Mouse (Mus musculus) layer of hippocampus, adult 9-10 months (tissue): ENCODE measurements at regions not wholly inside any gene's neighbourhood (a gene's known extent, or its start where the extent isn't known, plus 50 kb on each side); places are given as distances from the start of the nearest gene placed in this dataset.
A peak's percentile ranks its signal among the peaks of the same experiment; 100 is the strongest.

ENCODE experiments used
- DNase-seq: peaks from one replicate; pipeline ENCODE4 v3.0.0; 2022; ENCODE audit warnings: low spot score

DNA sequence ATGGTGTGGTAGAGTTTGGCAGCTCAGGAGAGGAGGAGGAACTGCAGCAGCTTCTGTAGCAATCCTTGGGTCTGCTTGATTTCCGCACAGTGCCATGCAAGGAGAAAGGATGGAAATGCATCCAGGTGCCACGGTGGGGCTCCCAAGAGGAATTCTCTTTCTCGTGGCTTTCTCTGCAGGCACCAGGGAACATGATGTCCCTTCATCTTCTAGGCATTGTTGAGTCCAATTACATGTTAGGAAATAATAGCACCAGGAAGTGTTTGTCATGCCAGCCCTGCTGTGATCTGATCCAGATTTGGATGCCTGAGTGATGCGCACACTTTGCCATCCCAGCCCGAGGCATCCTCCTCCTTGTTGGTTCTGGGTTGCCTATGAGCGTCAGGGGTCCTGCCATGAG is 72.6 kb upstream of the Agap1 start:
- DNase-seq: no peak

DNA sequence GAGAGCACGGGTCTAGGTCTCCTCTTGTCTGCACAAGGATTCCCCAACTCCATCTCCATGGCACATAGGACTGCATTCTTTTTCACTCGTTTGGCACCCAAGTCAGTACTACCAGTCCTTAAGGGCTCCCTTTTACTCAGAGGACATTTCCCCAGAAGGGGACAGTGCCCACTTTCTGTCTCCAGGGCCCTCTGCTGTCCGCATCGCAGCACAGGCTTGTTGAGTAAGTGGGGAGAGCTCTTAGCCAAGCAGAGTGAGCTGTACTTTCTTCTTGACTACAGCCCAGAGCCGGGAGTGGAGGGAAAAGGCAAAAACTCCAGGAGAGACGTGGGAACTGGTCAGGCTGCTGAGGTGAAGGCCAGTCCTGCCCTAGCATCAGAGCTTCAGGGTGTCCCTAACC is 69.5 kb upstream of the Agap1 start:
- DNase-seq: no peak

DNA sequence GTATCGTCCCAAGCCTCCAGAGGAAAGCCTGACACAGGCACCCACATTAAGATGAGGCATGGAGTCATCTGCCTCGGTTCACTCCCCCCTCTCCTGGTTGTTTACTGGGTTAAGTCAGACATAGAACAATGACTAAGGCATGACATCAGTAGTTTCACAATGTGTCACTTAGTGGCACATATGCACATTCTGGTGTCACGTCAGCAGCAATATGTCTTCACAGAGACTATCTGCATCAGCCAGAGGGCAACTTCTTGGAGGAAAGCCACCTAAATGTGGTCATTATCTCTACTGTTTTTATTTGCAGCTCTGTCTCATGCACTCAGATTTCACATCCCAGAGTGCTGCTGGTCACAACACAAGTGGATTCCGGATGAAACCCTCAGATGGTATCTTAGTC is 61.9 kb upstream of the Agap1 start:
- DNase-seq: no peak

DNA sequence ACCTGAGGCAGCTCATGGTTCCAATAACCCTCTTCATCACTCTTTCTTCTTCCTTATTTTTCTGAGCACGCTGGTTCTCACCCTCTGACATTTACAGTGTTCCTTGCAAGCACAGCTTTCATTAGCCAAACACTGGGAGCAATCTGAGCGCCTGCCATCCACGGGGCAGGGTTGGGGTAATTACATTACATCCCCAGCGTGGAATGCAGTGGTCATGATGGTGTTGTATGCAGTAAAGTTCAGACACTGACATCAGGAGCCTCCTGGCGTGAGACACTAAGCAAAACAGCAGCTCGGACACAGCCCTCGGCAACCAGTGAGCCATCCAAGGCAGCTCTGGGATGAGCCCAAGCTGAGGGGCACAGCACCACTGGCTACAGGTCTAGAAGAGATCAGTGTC is 60.1 kb upstream of the Agap1 start:
- no peak for DNase-seq

DNA sequence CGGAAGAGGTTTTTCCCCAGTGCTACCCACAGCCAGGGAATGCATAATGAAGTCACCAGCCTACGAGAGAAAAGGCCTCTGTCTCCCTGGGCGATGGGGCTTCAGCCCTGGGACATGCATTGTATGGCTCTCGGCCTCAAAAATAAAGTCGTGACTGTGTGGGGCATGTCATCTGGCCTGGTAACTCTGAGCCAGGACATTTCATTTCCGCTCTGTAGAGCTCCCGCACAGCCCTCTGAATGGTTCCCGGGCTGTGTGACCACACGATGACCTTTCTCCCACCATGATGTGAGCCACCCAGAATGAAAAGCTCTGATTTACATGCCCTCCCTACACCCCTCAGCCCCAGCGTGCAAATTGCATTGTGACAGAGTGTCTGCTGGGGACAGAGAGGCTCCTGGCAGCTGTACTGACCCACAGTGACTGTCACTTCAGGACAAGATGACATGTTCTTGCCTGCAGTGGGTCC is 53.8 kb upstream of the Agap1 start:
- DNase-seq: peak; percentile 17

DNA sequence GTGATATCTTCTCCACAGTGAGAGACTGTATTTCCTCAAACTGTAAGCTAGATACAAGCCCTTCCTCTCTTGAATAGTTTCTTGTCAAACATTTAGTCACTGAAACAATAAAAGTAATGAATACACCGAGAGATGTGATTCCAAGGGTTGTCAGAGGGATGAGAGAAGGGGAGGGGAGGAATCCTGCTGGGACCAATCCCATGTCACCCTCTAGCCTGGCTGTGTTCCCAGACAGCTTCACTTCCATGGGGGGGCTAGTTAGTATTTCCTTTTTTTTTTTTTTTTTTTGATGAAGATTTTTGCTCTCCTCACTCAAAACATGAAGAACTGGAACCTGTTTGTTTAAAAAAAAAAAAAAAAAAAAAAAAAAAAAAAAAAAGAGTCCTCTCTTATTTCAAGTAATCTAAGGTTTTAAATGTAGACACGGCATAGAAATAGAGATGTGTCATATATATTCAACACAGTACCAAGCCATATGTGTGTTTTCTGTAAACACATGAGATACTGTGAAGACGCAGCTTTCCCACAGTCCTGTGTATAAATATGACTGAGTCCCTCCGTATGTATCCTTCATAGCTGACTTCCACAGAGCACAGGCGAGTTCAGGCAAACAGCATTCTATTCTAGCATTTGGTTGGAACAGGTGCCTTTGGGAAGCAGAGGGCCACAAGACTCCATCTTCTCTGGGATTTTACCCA is 51.9 kb upstream of the Agap1 start:
- DNase-seq: no peak

DNA sequence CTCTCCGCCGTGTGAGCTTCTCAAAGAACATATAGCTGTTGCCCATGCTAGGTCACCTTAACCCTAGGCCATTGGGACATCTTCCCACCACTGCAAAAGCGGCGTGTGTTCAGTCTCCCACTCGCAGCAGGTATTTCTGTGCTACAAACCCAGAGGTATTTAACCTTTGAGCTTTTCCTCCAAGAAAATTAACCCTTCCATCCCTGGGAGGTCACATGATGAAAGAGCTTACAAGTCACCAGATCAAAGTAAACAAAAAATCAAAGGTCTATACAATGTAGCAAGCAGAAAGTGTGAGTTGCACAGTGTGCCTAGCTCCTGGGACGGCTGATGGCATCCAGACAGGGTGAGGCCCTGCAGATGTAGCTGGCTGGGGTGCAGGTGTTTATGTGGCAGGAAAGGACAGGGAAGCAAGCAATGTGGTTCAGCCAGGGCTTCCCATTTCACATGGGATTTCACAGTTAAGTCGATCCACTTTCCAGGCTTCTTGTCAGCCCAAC is 51.0 kb upstream of the Agap1 start:
- no peak for DNase-seq
